Comparison of ENCODE assay signal across 10 mouse cellular contexts in genomic region chr11:87761181-87761721, GRCm38 (mm10). TPM values are rescaled to one million over a fixed set of nuclear protein-coding genes. Genes with fewer than 3 reads are reported as not detected.
DNase-seq lines count a peak whose midpoint lies in the region; ATAC-seq lines count a peak whose summit lies in the region.
"Had no signal": no experiment of that assay in that cellular context is flagged by ENCODE, and none has a peak within 500 bp of the region (broad histone marks: within the 10 kb centered on the region; RNA-seq: fewer than 3 reads in every experiment).

No protein-coding gene starts in this region.

- H3K36me3 ChIP-seq in forebrain, embryonic 11.5 days (ENCODE audit: control insufficient read depth, insufficient read depth, low read length), result no peaks in the 10 kb centered on the region
- H3K36me3 ChIP-seq in midbrain, embryonic 10.5 days, result no peaks in the 10 kb centered on the region
- H3K36me3 ChIP-seq: embryonic facial prominence, embryonic 15.5 days; limb, embryonic 13.5 days had no signal

- peaks cover 21% of the 10 kb centered on the region for H3K4me1 ChIP-seq in forebrain, embryonic 11.5 days (replicated peaks; ENCODE audit: control insufficient read depth, insufficient read depth, low read length)
- H3K4me1 ChIP-seq in midbrain, embryonic 10.5 days, result peaks cover 48% of the 10 kb centered on the region

- peak; percentile 24 to 60 for DNase-seq in cerebellum, adult 18-20 months
- no peak for DNase-seq in cerebellum, adult 11 months
- peak; percentile 22 for DNase-seq in CD4-positive helper T cell, adult 2 months (ENCODE audit: low read depth, low spot score)
- no peak for DNase-seq in forebrain, embryonic 11.5 days (ENCODE audit: low spot score)
- no peak for DNase-seq in midbrain, embryonic 10.5 days (ENCODE audit: low spot score)
- no peak for DNase-seq in urinary bladder, postnatal 10 days (ENCODE audit: low spot score)
- no peak for DNase-seq in urinary bladder, postnatal 36 days (ENCODE audit: low spot score in 2 of 2)
- no peak for DNase-seq in urinary bladder, adult 2 months (ENCODE audit: low spot score)

- no peak overlapping the region for H3K27ac ChIP-seq in forebrain, embryonic 11.5 days (ENCODE audit: low read depth, low read length)
- H3K27ac ChIP-seq in midbrain, embryonic 10.5 days (replicated peaks), result no peak overlapping the region
- H3K27ac ChIP-seq: embryonic facial prominence, embryonic 15.5 days; limb, embryonic 13.5 days had no signal

- H3K27me3 ChIP-seq in forebrain, embryonic 11.5 days (ENCODE audit: control insufficient read depth, insufficient read depth, low read length), result peaks cover 47% of the 10 kb centered on the region
- H3K27me3 ChIP-seq in midbrain, embryonic 10.5 days (ENCODE audit: low read depth, poor library complexity, severe bottlenecking), result peaks cover 73% of the 10 kb centered on the region

- peak overlapping the region; percentile 60 for H3K4me2 ChIP-seq in forebrain, embryonic 11.5 days (ENCODE audit: low read depth, low read length, severe bottlenecking)

- ATAC-seq in forebrain, embryonic 11.5 days (replicated peaks; ENCODE audit: low FRiP score), result no peak

- no peaks in the 10 kb centered on the region for H3K9me3 ChIP-seq in forebrain, embryonic 11.5 days (ENCODE audit: control insufficient read depth, low read length)
- no peaks in the 10 kb centered on the region for H3K9me3 ChIP-seq in midbrain, embryonic 10.5 days (replicated peaks)
- H3K9me3 ChIP-seq: embryonic facial prominence, embryonic 15.5 days; limb, embryonic 13.5 days had no signal

- H3K9ac ChIP-seq in forebrain, embryonic 11.5 days (ENCODE audit: low read length), result no peak overlapping the region
- H3K9ac ChIP-seq: embryonic facial prominence, embryonic 15.5 days had no signal

- 62% methylated on average over 11 of the region's 11 CpGs for WGBS in forebrain, embryonic 11.5 days
- WGBS in midbrain, embryonic 10.5 days, result 69% methylated on average over 11 of the region's 11 CpGs

- H3K4me3 ChIP-seq in forebrain, embryonic 11.5 days (ENCODE audit: low read depth, low read length), result peak overlapping the region; percentile 1
- H3K4me3 ChIP-seq in midbrain, embryonic 10.5 days, result peak overlapping the region; percentile 78; the same call in 1 of the 2 replicates
- H3K4me3 ChIP-seq: embryonic facial prominence, embryonic 15.5 days had no signal

RNA-seq across cellular contexts. Expression of gene Tspoap1, which starts 0.9 kb away (rescaled TPM):
- polyA plus RNA-seq in forebrain, embryonic 11.5 days (2014; fragmentation: Nextera tagmentation; extraction: Ambion mirVana), result 18.8 and 19.9 TPM in 2 replicates
- 8.2 and 14.7 TPM in 2 replicates for polyA plus RNA-seq in midbrain, embryonic 10.5 days (2016; fragmentation: Nextera tagmentation; extraction: Ambion mirVana)
- polyA plus RNA-seq in urinary bladder, adult 2 months (2012; rRNA removed), result 9.7 and 11.4 TPM in 2 replicates

RNA-seq across cellular contexts. Expression of gene Supt4a, which starts 23.9 kb away (rescaled TPM):
- 132 and 133 TPM in 2 replicates for polyA plus RNA-seq in forebrain, embryonic 11.5 days (2014; fragmentation: Nextera tagmentation; extraction: Ambion mirVana)
- polyA plus RNA-seq in midbrain, embryonic 10.5 days (2016; fragmentation: Nextera tagmentation; extraction: Ambion mirVana), result 157 and 171 TPM in 2 replicates
- 94.2 and 98.4 TPM in 2 replicates for polyA plus RNA-seq in urinary bladder, adult 2 months (2012; rRNA removed)

RNA-seq across cellular contexts. Expression of gene Mpo, which starts 32.1 kb away (rescaled TPM):
- 3.6 and 3.9 TPM in 2 replicates for polyA plus RNA-seq in forebrain, embryonic 11.5 days (2014; fragmentation: Nextera tagmentation; extraction: Ambion mirVana)
- polyA plus RNA-seq in midbrain, embryonic 10.5 days (2016; fragmentation: Nextera tagmentation; extraction: Ambion mirVana), result 2.5 and 2.7 TPM in 2 replicates
- polyA plus RNA-seq in urinary bladder, adult 2 months (2012; rRNA removed), result 0.46 and 1.1 TPM in 2 replicates

Comparison
In these comparisons a context has a peak if more than half of its experiments do, and no peak if none do; other contexts are left out.
1. DNase-seq: peak in cerebellum, adult 18-20 months (2 of 2) and CD4-positive helper T cell, adult 2 months (single experiment); none in cerebellum, adult 11 months (single experiment), forebrain, embryonic 11.5 days (single experiment), midbrain, embryonic 10.5 days (single experiment), urinary bladder, postnatal 10 days (single experiment), urinary bladder, postnatal 36 days (0 of 2) and urinary bladder, adult 2 months (single experiment).